Mouse (Mus musculus): ENCODE data around the gene Pygo1.

Pygo1 gene

GRCm38 (mm10) chr9:72996167-72996566, 70.7 kb downstream of the Pygo1 start:
- no peak for DNase-seq

- no peak for DNase-seq
These were observed 71.4 kb downstream of the Pygo1 start for GRCm38 (mm10) chr9:72996806-72997205.

- DNase-seq = no peak
These were observed 75.0 kb downstream of the Pygo1 start for GRCm38 (mm10) chr9:73000487-73000886.

GRCm38 (mm10) chr9:73001314-73002011, 76.0 kb downstream of the Pygo1 start:
- DNase-seq = no peak

Data from kidney, postnatal 10 days (tissue).